Mouse (Mus musculus): ENCODE results near the gene Kcnk12. TPM values are rescaled to one million over a fixed set of nuclear protein-coding genes. Genes with fewer than 3 reads are reported as not detected.

Kcnk12 gene
- total and polyA plus RNA-seq, 2 experiments from 2014 or later = 4.5 to 7.9 TPM

GRCm38 (mm10) chr17:87773175-87773574 lies 24.6 kb downstream of the Kcnk12 start:
- H3K36me3 ChIP-seq (ENCODE audit: insufficient read depth) = no peaks in the 10 kb centered on the region
- H3K9ac ChIP-seq = no peak overlapping the region
- H3K4me2 ChIP-seq (ENCODE audit: low read depth) = no peak overlapping the region
- no peak overlapping the region for H3K27ac ChIP-seq (ENCODE audit: low read depth, low read length)
- WGBS = 70% methylated on average over 3 of the region's 3 CpGs
- no peak overlapping the region for H3K4me3 ChIP-seq (ENCODE audit: low read depth, low read length)
- TF ChIP-seq CTCF (IDR thresholded peaks at IDR 0.05; ENCODE audit: low read depth) = peak; percentile 48
- H3K4me1 ChIP-seq (ENCODE audit: insufficient read depth) = no peaks in the 10 kb centered on the region
- no peak for DNase-seq
- H3K27me3 ChIP-seq (ENCODE audit: insufficient read depth, low read length) = no peaks in the 10 kb centered on the region
- H3K9me3 ChIP-seq (ENCODE audit: low read length) = no peaks in the 10 kb centered on the region
- no peak for ATAC-seq

- Histone ChIP-seq H3K9me3 (ENCODE audit: low read length) (no peaks in the 10 kb centered on the region), H3K4me1 (ENCODE audit: insufficient read depth) (no peaks in the 10 kb centered on the region), H3K4me3 (ENCODE audit: low read depth, low read length) (no peak overlapping the region), H3K27ac (ENCODE audit: low read depth, low read length) (no peak overlapping the region), H3K9ac (no peak overlapping the region), H3K27me3 (ENCODE audit: insufficient read depth, low read length) (no peaks in the 10 kb centered on the region), H3K36me3 (ENCODE audit: insufficient read depth) (no peaks in the 10 kb centered on the region), H3K4me2 (ENCODE audit: low read depth) (no peak overlapping the region)
- no peak for TF ChIP-seq CTCF (IDR thresholded peaks at IDR 0.05; ENCODE audit: low read depth)
- DNase-seq = no peak
- no peak for ATAC-seq
- 40% methylated on average over 5 of the region's 5 CpGs for WGBS
Observed at GRCm38 (mm10) chr17:87770766-87771165, 27.0 kb downstream of the Kcnk12 start.

- TF ChIP-seq CTCF (IDR thresholded peaks at IDR 0.05; ENCODE audit: low read depth) = no peak
- H3K9me3 ChIP-seq (ENCODE audit: low read length) = no peaks in the 10 kb centered on the region
- no peaks in the 10 kb centered on the region for H3K36me3 ChIP-seq (ENCODE audit: insufficient read depth)
- no peak overlapping the region for H3K9ac ChIP-seq
- WGBS = 84% methylated on average over 6 of the region's 6 CpGs
- H3K27ac ChIP-seq (ENCODE audit: low read depth, low read length) = no peak overlapping the region
- no peaks in the 10 kb centered on the region for H3K27me3 ChIP-seq (ENCODE audit: insufficient read depth, low read length)
- ATAC-seq (no peak), DNase-seq (no peak)
- no peak overlapping the region for H3K4me3 ChIP-seq (ENCODE audit: low read depth, low read length)
- H3K4me2 ChIP-seq (ENCODE audit: low read depth) = no peak overlapping the region
- no peaks in the 10 kb centered on the region for H3K4me1 ChIP-seq (ENCODE audit: insufficient read depth)
Observed at GRCm38 (mm10) chr17:87766888-87767287, 30.9 kb downstream of the Kcnk12 start.

- no peak for TF ChIP-seq CTCF (IDR thresholded peaks at IDR 0.05; ENCODE audit: low read depth)
- H3K4me2 ChIP-seq (ENCODE audit: low read depth) = no peak overlapping the region
- no peak overlapping the region for H3K27ac ChIP-seq (ENCODE audit: low read depth, low read length)
- no peak for DNase-seq
- H3K4me1 ChIP-seq (ENCODE audit: insufficient read depth) = no peaks in the 10 kb centered on the region
- no peaks in the 10 kb centered on the region for H3K27me3 ChIP-seq (ENCODE audit: insufficient read depth, low read length)
- no peak for ATAC-seq
- no peaks in the 10 kb centered on the region for H3K9me3 ChIP-seq (ENCODE audit: low read length)
- WGBS = 91% methylated on average over 11 of the region's 11 CpGs
- H3K9ac ChIP-seq = no peak overlapping the region
- no peak overlapping the region for H3K4me3 ChIP-seq (ENCODE audit: low read depth, low read length)
- no peaks in the 10 kb centered on the region for H3K36me3 ChIP-seq (ENCODE audit: insufficient read depth)
Observed at GRCm38 (mm10) chr17:87765031-87765430, 32.8 kb downstream of the Kcnk12 start.

GRCm38 (mm10) chr17:87763146-87763545 lies 34.6 kb downstream of the Kcnk12 start:
- no peak for DNase-seq
- Histone ChIP-seq H3K27ac (ENCODE audit: low read depth, low read length) (no peak overlapping the region), H3K4me1 (ENCODE audit: insufficient read depth) (no peaks in the 10 kb centered on the region), H3K36me3 (ENCODE audit: insufficient read depth) (no peaks in the 10 kb centered on the region), H3K9ac (no peak overlapping the region), H3K4me2 (ENCODE audit: low read depth) (no peak overlapping the region), H3K9me3 (ENCODE audit: low read length) (no peaks in the 10 kb centered on the region), H3K27me3 (ENCODE audit: insufficient read depth, low read length) (no peaks in the 10 kb centered on the region), H3K4me3 (ENCODE audit: low read depth, low read length) (no peak overlapping the region)
- TF ChIP-seq CTCF (IDR thresholded peaks at IDR 0.05; ENCODE audit: low read depth) = no peak
- no peak for ATAC-seq
- WGBS = 42% methylated on average over 7 of the region's 7 CpGs

GRCm38 (mm10) chr17:87760315-87760714 lies 37.5 kb downstream of the Kcnk12 start:
- Histone ChIP-seq H3K4me1 (ENCODE audit: insufficient read depth) (no peaks in the 10 kb centered on the region), H3K36me3 (ENCODE audit: insufficient read depth) (no peaks in the 10 kb centered on the region), H3K4me3 (ENCODE audit: low read depth, low read length) (no peak overlapping the region), H3K4me2 (ENCODE audit: low read depth) (no peak overlapping the region), H3K9me3 (ENCODE audit: low read length) (no peaks in the 10 kb centered on the region), H3K9ac (no peak overlapping the region), H3K27ac (ENCODE audit: low read depth, low read length) (no peak overlapping the region), H3K27me3 (ENCODE audit: insufficient read depth, low read length) (no peaks in the 10 kb centered on the region)
- 86% methylated on average over 4 of the region's 4 CpGs for WGBS
- ATAC-seq = no peak
- no peak for TF ChIP-seq CTCF (IDR thresholded peaks at IDR 0.05; ENCODE audit: low read depth)
- DNase-seq = no peak

GRCm38 (mm10) chr17:87745926-87746888 lies 51.6 kb downstream of the Kcnk12 start:
- H3K4me3 ChIP-seq (ENCODE audit: low read depth, low read length) = peak overlapping the region; percentile 48
- peak; percentile 47 for TF ChIP-seq CTCF (IDR thresholded peaks at IDR 0.05; ENCODE audit: low read depth)
- peak overlapping the region; percentile 99 for H3K4me2 ChIP-seq (ENCODE audit: low read depth)
- 2% methylated on average over 101 of the region's 101 CpGs for WGBS
- DNase-seq (peak; percentile 77), ATAC-seq (peak; percentile 68)
- H3K9ac ChIP-seq = peak overlapping the region; percentile 61
- no peaks in the 10 kb centered on the region for H3K36me3 ChIP-seq (ENCODE audit: insufficient read depth)
- no peaks in the 10 kb centered on the region for H3K9me3 ChIP-seq (ENCODE audit: low read length)
- H3K4me1 ChIP-seq (ENCODE audit: insufficient read depth) = 0 out of 2 replicates have a peak, but pooled peaks cover 4% of the 10 kb centered on the region
- peak overlapping the region; percentile 62 for H3K27ac ChIP-seq (ENCODE audit: low read depth, low read length)
- H3K27me3 ChIP-seq (ENCODE audit: insufficient read depth, low read length) = peaks cover 3% of the 10 kb centered on the region
